Mouse (Mus musculus) neural tube, embryonic 15.5 days (tissue): ENCODE results near the gene Slc18a2. TPM values are rescaled to one million over a fixed set of nuclear protein-coding genes. Genes with fewer than 3 reads are reported as not detected.

Experiments used
- ATAC-seq: fragments of 200-750 bp; cut with Nextera tagmentation; 2 replicates; pipeline ENCODE4 v1.8.0; 2017; ENCODE audit warnings: mild to moderate bottlenecking, moderate TSS enrichment, moderate library complexity; ENCODE audit not compliant: low FRiP score
- H3K27ac ChIP-seq: fragments of 300-500 bp; sonication (generic); replicated peaks from 2 replicates; pipeline ENCODE4 v1.5.1; 2015; ENCODE audit warnings: mild to moderate bottlenecking, inconsistent platforms
- H3K27me3 ChIP-seq: fragments of 300-500 bp; sonication (generic); replicated peaks from 2 replicates; pipeline ENCODE4 v1.6.1; 2015; ENCODE audit warnings: inconsistent platforms
- H3K36me3 ChIP-seq: fragments of 300-500 bp; sonication (generic); 2 replicates; pipeline ENCODE4 v1.6.1; 2015; ENCODE audit warnings: inconsistent platforms
- H3K4me1 ChIP-seq: fragments of 300-500 bp; sonication (generic); 2 replicates; pipeline ENCODE4 v1.6.1; 2015; ENCODE audit warnings: inconsistent platforms
- H3K4me2 ChIP-seq: fragments of 300-500 bp; sonication (generic); 2 replicates; pipeline ENCODE4 v1.6.1; 2015; ENCODE audit warnings: inconsistent platforms, mild to moderate bottlenecking, moderate library complexity
- H3K4me3 ChIP-seq: fragments of 300-500 bp; sonication (generic); replicated peaks from 2 replicates; pipeline ENCODE4 v1.5.1; 2015; ENCODE audit warnings: mild to moderate bottlenecking, inconsistent platforms
- H3K9ac ChIP-seq: fragments of 300-500 bp; sonication (generic); replicated peaks from 2 replicates; pipeline ENCODE4 v1.6.1; 2015; ENCODE audit warnings: mild to moderate bottlenecking, inconsistent platforms
- H3K9me3 ChIP-seq: fragments of 300-500 bp; sonication (generic); replicated peaks from 2 replicates; pipeline ENCODE4 v1.6.1; 2016; ENCODE audit warnings: inconsistent platforms
- WGBS: fragments of 180-500 bp; shearing (Covaris S2); methylation state at CpG from one replicate; pipeline ENCODE4 v1.1.7; 2015; ENCODE audit warnings: mixed read lengths; 5-methylcytosine and 5-hydroxymethylcytosine counted together
- polyA plus RNA-seq: library from polyadenylated mRNA; unstranded; fragments of >200 nt; fragmentation: Nextera tagmentation; extraction: Ambion mirVana; gene quantifications from 2 replicates; pipeline ENCODE4 v1.2.1, GENCODE M21; 2015

The Slc18a2 gene
- polyA plus RNA-seq, 1 experiment from 2014 or later = 9.6 TPM

DNA sequence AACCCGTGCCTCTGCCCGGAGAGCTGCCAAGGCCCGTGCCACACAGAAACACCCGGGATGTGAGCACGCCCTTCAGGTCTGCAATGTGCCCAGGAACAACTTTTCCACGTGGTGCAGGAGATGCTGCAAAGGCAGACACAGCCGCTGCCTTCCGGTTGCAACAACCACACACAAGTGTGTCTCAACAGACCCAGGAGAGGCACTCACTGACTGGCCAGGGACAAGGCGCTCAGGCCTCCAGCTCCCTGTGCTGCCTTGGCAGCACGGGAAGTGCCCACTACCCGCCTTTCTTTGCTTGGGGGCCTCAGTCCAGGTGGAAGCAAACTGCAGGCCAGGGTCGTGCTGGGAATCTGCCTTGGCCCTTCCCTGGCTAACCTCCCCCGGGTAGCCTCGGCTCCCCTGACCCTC lies 83.6 kb downstream of the Slc18a2 start:
- no peak for ATAC-seq
- 0% methylated on average over 14 of the region's 14 CpGs for WGBS
- Histone ChIP-seq H3K27me3 (0 out of 2 replicates have a peak, but pooled peaks cover 2% of the 10 kb centered on the region), H3K9me3 (no peaks in the 10 kb centered on the region), H3K9ac (peak overlapping the region; percentile 93), H3K27ac (no peak overlapping the region), H3K4me1 (peaks cover 44% of the 10 kb centered on the region), H3K4me3 (peak overlapping the region; percentile 91), H3K4me2 (peak overlapping the region; percentile 99), H3K36me3 (no peaks in the 10 kb centered on the region)

DNA sequence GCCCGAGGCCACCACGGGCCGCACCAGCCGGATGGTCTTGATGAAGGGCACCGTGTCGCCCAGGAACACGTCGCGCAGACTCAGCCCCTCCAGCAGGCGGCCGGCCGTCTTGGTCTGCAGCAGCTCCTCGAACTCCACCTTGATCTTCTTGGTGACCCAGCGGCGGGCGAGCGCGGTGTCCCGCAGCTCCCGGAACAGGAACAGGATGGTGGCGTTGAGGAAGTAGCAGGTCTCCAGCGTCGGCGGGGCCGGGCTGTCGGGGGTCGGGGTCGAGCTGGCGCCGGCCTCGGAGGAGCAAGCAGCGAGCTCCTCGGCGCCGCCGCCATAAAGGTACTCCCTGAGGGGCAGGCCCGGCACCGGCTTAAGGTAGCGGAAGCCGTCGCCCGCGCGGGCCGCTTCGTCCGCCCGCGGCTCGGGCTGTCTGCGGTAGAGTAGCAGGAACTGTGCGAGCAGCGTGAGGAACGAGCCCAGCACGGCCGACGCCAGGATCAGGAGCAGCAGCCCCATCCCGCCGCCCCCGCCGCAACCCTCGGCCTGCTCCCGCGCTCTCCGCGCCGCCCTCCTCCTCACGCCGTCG lies 84.5 kb downstream of the Slc18a2 start:
- H3K36me3 ChIP-seq = no peaks in the 10 kb centered on the region
- peaks cover 44% of the 10 kb centered on the region for H3K4me1 ChIP-seq
- H3K9me3 ChIP-seq = no peaks in the 10 kb centered on the region
- H3K27ac ChIP-seq = peak overlapping the region; percentile 96
- WGBS = under 1% methylated on average over 69 of the region's 70 CpGs
- 0 out of 2 replicates have a peak, but pooled peaks cover 2% of the 10 kb centered on the region for H3K27me3 ChIP-seq
- peak overlapping the region; percentile 91 for H3K4me3 ChIP-seq
- peak; percentile 67 for ATAC-seq
- H3K4me2 ChIP-seq = peak overlapping the region; percentile 99
- peak overlapping the region; percentile 93 for H3K9ac ChIP-seq

Other genes starting within 250 kb of the Slc18a2 start
- 44.1 and 50.8 TPM in 2 replicates for gene Shtn1, start 184.8 kb upstream of the Slc18a2 start, polyA plus RNA-seq
- not detected in 2 replicates for gene Vax1, start 90.8 kb upstream of the Slc18a2 start, polyA plus RNA-seq
- gene Kcnk18, start 41.7 kb upstream of the Slc18a2 start, polyA plus RNA-seq = 0.14 and 0.27 TPM in 2 replicates
- gene Rps12-ps3, start 61.4 kb downstream of the Slc18a2 start, polyA plus RNA-seq = 4.0 and 5.5 TPM in 2 replicates
- gene Pdzd8, start 84.9 kb downstream of the Slc18a2 start, polyA plus RNA-seq = 10.0 and 10.4 TPM in 2 replicates
- 0.06 TPM in 1 of 2 replicates, not detected in the other for gene Emx2, start 197.5 kb downstream of the Slc18a2 start, polyA plus RNA-seq